Mouse (Mus musculus): ENCODE measurements around the gene Dnajc8. TPM values are rescaled to one million over a fixed set of nuclear protein-coding genes. Genes with fewer than 3 reads are reported as not detected.

The Dnajc8 gene
- polyA plus RNA-seq, 1 experiment: 9.0 TPM

DNA sequence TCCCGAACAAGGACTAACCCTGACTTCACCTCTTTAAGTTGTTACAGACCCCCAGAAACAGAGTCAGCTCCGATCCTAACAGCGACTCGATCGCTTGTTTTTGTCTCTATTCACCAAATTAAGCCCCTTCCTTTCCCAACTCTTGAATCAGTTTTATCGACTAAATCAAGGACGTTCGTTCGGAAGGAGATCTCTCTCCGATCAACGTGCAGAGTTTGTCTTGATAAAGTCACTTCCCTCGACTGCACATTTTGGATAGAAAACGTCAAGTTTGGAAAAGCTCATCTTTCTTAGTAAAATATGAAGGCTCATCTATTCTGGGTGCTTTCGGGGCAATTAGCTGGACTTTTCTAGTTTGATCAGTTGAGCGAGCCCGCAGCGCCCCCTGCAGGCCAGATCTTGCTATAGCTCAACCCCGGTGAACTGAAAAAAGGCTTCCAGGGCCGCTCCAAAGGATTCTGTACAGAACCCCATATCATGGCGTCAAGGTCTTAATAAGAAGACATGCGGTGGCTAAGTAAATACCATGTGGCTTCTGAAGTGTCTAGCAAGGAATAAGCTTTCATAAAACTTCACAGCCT, 20.7 kb upstream of the Dnajc8 start:
- peaks cover 9% of the 10 kb centered on the region; the same call in 1 of the 2 replicates for H3K4me1 ChIP-seq (ENCODE audit: control insufficient read depth, insufficient read depth, insufficient read length, low read length)
- H3K27ac ChIP-seq (ENCODE audit: insufficient read depth, low read depth, low read length): peak overlapping the region; percentile 97
- no peaks in the 10 kb centered on the region for H3K27me3 ChIP-seq (ENCODE audit: control insufficient read depth, insufficient read depth, low read length)
- peak overlapping the region; percentile 69; the same call in 1 of the 2 replicates for H3K4me3 ChIP-seq (ENCODE audit: low read depth, low read length)
- H3K36me3 ChIP-seq (ENCODE audit: control insufficient read depth, insufficient read depth, low read length): no peaks in the 10 kb centered on the region
- 2% methylated on average over 21 of the region's 21 CpGs for WGBS
- TF ChIP-seq CTCF (IDR thresholded peaks at IDR 0.05; ENCODE audit: extremely low read depth, insufficient read length, insufficient replicate concordance, low read depth, low read length) (peak; percentile 93; the same call in 1 of the 2 replicates), POLR2A (IDR thresholded peaks at IDR 0.05; ENCODE audit: low read depth, low read length) (no peak)

DNA sequence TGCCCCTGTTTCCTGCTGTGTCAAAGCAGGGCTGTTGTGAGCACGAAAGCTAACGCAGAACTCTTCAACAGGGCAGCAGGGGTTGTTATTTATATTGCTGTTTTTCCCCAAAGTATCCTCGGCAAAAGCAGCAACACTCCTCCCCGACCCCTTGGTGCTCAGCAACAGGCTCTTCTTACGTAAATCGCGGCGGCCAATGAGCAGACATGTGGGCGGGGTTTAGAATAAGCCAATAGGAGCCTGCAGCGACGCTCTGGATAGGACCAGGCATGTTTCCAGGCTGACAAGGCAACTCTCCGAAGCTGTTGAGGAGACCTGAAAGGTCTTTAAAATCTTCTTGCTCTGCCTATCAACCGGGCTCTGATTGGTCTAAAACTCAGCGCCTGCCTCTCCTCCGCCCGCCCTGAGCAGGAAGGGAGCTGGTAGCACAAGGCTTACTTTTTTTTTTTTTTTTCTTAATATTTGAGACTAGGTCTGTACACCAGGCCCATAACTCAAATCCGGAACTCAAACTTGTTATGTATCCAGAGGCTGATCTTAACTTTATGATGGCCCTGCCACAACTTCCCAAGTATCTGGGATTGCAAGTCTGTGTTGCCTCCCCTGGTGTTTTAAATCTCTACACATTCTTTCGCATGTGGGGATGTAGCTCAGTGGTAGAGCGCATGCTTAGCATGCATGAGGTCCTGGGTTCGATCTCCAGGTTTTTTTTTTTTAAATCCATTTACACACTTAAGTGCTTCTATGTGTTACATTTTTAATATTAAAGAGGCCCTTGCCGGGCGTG, 19.8 kb upstream of the Dnajc8 start:
- Histone ChIP-seq H3K27me3 (ENCODE audit: control insufficient read depth, insufficient read depth, low read length) (no peaks in the 10 kb centered on the region), H3K27ac (ENCODE audit: insufficient read depth, low read depth, low read length) (peak overlapping the region; percentile 97)
- WGBS: 18% methylated on average over 22 of the region's 22 CpGs

DNA sequence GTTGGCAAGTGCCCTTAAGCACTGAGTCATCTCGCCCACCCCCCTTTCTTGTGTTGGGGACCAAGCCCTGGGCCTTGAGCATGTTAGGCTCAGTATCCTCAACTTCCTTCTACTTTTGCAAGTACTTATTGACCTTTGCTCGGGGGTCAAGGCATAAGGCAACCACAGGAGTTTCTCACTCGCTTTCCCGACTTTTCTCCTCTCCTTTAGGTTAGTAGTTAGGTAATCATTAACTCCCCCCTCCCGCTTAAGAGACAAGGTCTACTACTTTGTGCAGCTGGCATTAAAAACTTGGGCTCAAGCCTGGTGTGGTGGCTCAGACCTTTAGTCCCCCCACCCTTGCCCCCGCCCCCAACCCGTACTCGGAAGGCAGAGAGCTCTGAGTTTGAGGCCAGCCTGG, 17.3 kb upstream of the Dnajc8 start:
- TF ChIP-seq CTCF (IDR thresholded peaks at IDR 0.05; ENCODE audit: extremely low read depth, insufficient read length, insufficient replicate concordance, low read depth, low read length): no peak
- no peak for TF ChIP-seq POLR2A (IDR thresholded peaks at IDR 0.05; ENCODE audit: low read depth, low read length)
- no peaks in the 10 kb centered on the region for H3K27me3 ChIP-seq (ENCODE audit: control insufficient read depth, insufficient read depth, low read length)
- no peaks in the 10 kb centered on the region for H3K36me3 ChIP-seq (ENCODE audit: control insufficient read depth, insufficient read depth, low read length)
- 24% methylated on average over 8 of the region's 8 CpGs for WGBS
- peaks cover 9% of the 10 kb centered on the region; the same call in 1 of the 2 replicates for H3K4me1 ChIP-seq (ENCODE audit: control insufficient read depth, insufficient read depth, insufficient read length, low read length)
- no peak overlapping the region for H3K4me3 ChIP-seq (ENCODE audit: low read depth, low read length)
- peak overlapping the region; percentile 76 for H3K27ac ChIP-seq (ENCODE audit: insufficient read depth, low read depth, low read length)

More for the DNA sequence above, 19.8 kb upstream of the Dnajc8 start:
- TF ChIP-seq POLR2A (IDR thresholded peaks at IDR 0.05; ENCODE audit: low read depth, low read length) (peak; percentile 71; the same call in 1 of the 2 replicates), CTCF (IDR thresholded peaks at IDR 0.05; ENCODE audit: extremely low read depth, insufficient read length, insufficient replicate concordance, low read depth, low read length) (no peak)
- H3K36me3 ChIP-seq (ENCODE audit: control insufficient read depth, insufficient read depth, low read length): no peaks in the 10 kb centered on the region
- peak overlapping the region; percentile 69 for H3K4me3 ChIP-seq (ENCODE audit: low read depth, low read length)
- peaks cover 9% of the 10 kb centered on the region; the same call in 1 of the 2 replicates for H3K4me1 ChIP-seq (ENCODE audit: control insufficient read depth, insufficient read depth, insufficient read length, low read length)

DNA sequence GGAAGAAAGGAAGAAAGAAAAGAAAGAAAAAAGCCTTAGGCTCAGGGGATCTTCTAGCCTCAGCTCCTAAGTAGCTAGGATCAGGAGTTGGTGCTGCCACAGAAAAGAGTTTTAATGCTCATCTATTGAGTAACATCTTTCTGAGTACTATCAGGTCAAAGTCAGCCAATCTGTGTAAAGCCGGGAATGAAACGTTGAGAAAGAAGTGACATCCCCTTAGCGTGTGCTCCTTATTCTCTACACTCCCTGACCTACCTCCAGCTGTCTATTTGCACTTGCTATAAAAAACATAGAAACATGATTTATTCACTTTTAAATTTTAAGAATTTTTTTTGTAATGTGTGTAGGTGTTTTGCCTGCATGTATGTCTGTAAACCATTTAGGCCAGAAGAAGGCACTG, 16.2 kb upstream of the Dnajc8 start:
- 64% methylated on average over 3 of the region's 3 CpGs for WGBS
- H3K27ac ChIP-seq (ENCODE audit: insufficient read depth, low read depth, low read length): no peak overlapping the region
- H3K36me3 ChIP-seq (ENCODE audit: control insufficient read depth, insufficient read depth, low read length): no peaks in the 10 kb centered on the region
- H3K4me3 ChIP-seq (ENCODE audit: low read depth, low read length): no peak overlapping the region
- H3K4me1 ChIP-seq (ENCODE audit: control insufficient read depth, insufficient read depth, insufficient read length, low read length): peaks cover 9% of the 10 kb centered on the region; the same call in 1 of the 2 replicates
- no peak for TF ChIP-seq CTCF (IDR thresholded peaks at IDR 0.05; ENCODE audit: extremely low read depth, insufficient read length, insufficient replicate concordance, low read depth, low read length)
- no peak for TF ChIP-seq POLR2A (IDR thresholded peaks at IDR 0.05; ENCODE audit: low read depth, low read length)
- no peaks in the 10 kb centered on the region for H3K27me3 ChIP-seq (ENCODE audit: control insufficient read depth, insufficient read depth, low read length)

DNA sequence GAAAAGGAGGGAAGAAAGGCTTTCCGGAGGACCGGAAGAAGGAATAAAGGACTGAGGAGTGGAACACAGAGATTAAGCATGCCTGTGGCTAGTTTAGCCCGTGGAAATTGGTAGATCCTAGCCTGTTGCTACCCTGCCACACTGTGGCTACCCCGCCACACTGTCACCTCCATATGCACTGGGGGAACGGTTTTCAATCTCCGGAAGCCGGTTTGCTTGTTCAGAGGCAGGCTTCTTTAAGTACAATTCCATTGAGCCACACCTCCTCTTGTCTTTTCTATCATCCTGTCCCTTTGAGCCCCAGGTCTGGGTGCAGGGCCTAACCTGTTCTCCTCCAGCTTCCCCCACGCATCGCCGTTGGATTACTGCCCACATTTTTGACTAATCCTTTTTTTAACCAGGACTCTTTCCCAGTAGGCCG, 11.0 kb upstream of the Dnajc8 start:
- Histone ChIP-seq H3K4me3 (ENCODE audit: low read depth, low read length) (no peak overlapping the region), H3K36me3 (ENCODE audit: control insufficient read depth, insufficient read depth, low read length) (no peaks in the 10 kb centered on the region), H3K27me3 (ENCODE audit: control insufficient read depth, insufficient read depth, low read length) (no peaks in the 10 kb centered on the region), H3K27ac (ENCODE audit: insufficient read depth, low read depth, low read length) (peak overlapping the region; percentile 92), H3K4me1 (ENCODE audit: control insufficient read depth, insufficient read depth, insufficient read length, low read length) (peaks cover 6% of the 10 kb centered on the region; the same call in 1 of the 2 replicates)
- 16% methylated on average over 11 of the region's 11 CpGs for WGBS
- TF ChIP-seq POLR2A (IDR thresholded peaks at IDR 0.05; ENCODE audit: low read depth, low read length): no peak
- TF ChIP-seq CTCF (IDR thresholded peaks at IDR 0.05; ENCODE audit: extremely low read depth, insufficient read length, insufficient replicate concordance, low read depth, low read length): no peak

DNA sequence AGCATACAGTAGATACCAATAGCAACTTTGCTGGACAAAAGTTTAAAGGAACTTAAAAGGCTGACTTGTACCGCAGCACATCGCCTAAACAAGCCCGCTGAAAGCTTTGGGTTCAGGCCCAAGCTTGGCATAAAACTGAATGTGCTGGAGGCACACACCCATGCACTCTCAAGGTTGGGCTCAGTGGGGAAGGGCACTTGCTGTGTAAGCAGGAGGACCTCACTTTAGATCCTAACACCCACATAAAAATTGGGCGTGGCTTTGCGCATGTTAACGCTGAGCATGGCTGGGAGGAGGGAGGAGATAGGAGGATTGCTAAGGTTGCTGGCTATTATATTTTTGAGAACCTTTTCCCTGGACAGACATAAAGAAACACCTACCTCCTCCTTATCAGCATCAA, 10.5 kb upstream of the Dnajc8 start:
- 23% methylated on average over 6 of the region's 6 CpGs for WGBS
- no peaks in the 10 kb centered on the region; the same call in 1 of the 2 replicates for H3K36me3 ChIP-seq (ENCODE audit: control insufficient read depth, insufficient read depth, low read length)
- H3K27me3 ChIP-seq (ENCODE audit: control insufficient read depth, insufficient read depth, low read length): no peaks in the 10 kb centered on the region
- no peak overlapping the region for H3K4me3 ChIP-seq (ENCODE audit: low read depth, low read length)
- TF ChIP-seq CTCF (IDR thresholded peaks at IDR 0.05; ENCODE audit: extremely low read depth, insufficient read length, insufficient replicate concordance, low read depth, low read length) (no peak), POLR2A (IDR thresholded peaks at IDR 0.05; ENCODE audit: low read depth, low read length) (no peak)
- peaks cover 6% of the 10 kb centered on the region; the same call in 1 of the 2 replicates for H3K4me1 ChIP-seq (ENCODE audit: control insufficient read depth, insufficient read depth, insufficient read length, low read length)
- H3K27ac ChIP-seq (ENCODE audit: insufficient read depth, low read depth, low read length): peak overlapping the region; percentile 92

DNA sequence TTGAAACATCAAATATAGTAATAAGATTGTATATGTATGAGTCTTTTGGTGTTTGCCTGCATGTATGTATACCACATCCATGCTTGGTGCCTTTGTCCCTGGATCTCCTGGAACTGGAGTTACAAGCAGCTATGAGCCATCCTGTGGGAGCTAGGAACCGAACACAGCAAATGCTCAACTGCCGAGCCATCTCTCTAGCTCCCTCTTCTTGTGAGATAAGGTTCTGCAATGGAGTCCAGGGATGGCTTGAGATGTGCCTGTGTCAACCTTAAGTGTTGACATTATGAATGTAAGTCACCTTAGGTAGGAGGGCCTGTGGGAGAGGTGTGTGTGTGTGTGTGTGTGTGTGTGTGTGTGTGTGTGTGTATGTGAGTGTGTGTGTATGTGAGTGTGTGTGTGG, 8.7 kb upstream of the Dnajc8 start:
- Histone ChIP-seq H3K36me3 (ENCODE audit: control insufficient read depth, insufficient read depth, low read length) (peaks cover 15% of the 10 kb centered on the region), H3K4me1 (ENCODE audit: control insufficient read depth, insufficient read depth, insufficient read length, low read length) (peaks cover 8% of the 10 kb centered on the region; the same call in 1 of the 2 replicates)
- 29% methylated on average over 2 of the region's 2 CpGs for WGBS

More for the DNA sequence above, 8.7 kb upstream of the Dnajc8 start:
- Histone ChIP-seq H3K27ac (ENCODE audit: insufficient read depth, low read depth, low read length) (no peak overlapping the region), H3K4me3 (ENCODE audit: low read depth, low read length) (no peak overlapping the region), H3K27me3 (ENCODE audit: control insufficient read depth, insufficient read depth, low read length) (no peaks in the 10 kb centered on the region)
- TF ChIP-seq CTCF (IDR thresholded peaks at IDR 0.05; ENCODE audit: extremely low read depth, insufficient read length, insufficient replicate concordance, low read depth, low read length) (peak; percentile 44; the same call in 1 of the 2 replicates), POLR2A (IDR thresholded peaks at IDR 0.05; ENCODE audit: low read depth, low read length) (no peak)

Measured in small intestine, adult 2 months (tissue).